Mouse (Mus musculus) C2C12 (cell line): ENCODE data around the gene Adam23. TPM values are rescaled to one million over a fixed set of nuclear protein-coding genes. Genes with fewer than 3 reads are reported as not detected.

Experiments used
- H3K27me3 ChIP-seq: one replicate; pipeline ENCODE4 v1.6.1; 2011; ENCODE audit not compliant: control insufficient read depth, insufficient read depth, insufficient read length
- H3K36me3 ChIP-seq: one replicate; pipeline ENCODE4 v1.6.1; 2011; ENCODE audit not compliant: control insufficient read depth, insufficient read depth
- H3K4me3 ChIP-seq: one replicate; pipeline ENCODE4 v1.5.1; 2011; ENCODE audit warnings: mild to moderate bottlenecking, control low read depth; ENCODE audit not compliant: poor library complexity, insufficient read depth, severe bottlenecking
- H3K79me2 ChIP-seq: one replicate; pipeline ENCODE4 v1.6.1; 2011; ENCODE audit not compliant: control insufficient read depth, insufficient read depth
- H3K79me3 ChIP-seq: one replicate; pipeline ENCODE4 v1.6.1; 2011; ENCODE audit warnings: low read depth, control low read depth
- H3ac ChIP-seq: one replicate; pipeline ENCODE3; 2011; ENCODE audit warnings: low read depth; ENCODE audit not compliant: control insufficient read depth, insufficient read length
- CEBPB ChIP-seq: IDR thresholded peaks from one replicate; pipeline ENCODE4 v1.6.1; 2011; ENCODE audit warnings: low read depth, mild to moderate bottlenecking, control low read depth, moderate library complexity
- CTCF ChIP-seq: IDR thresholded peaks from one replicate; pipeline ENCODE4 v1.5.1; 2011; ENCODE audit not compliant: control insufficient read depth, insufficient read depth, insufficient read length
- FOSL1 ChIP-seq: IDR thresholded peaks from one replicate; pipeline ENCODE4 v1.8.0; 2011; ENCODE audit warnings: mild to moderate bottlenecking, low read length; ENCODE audit not compliant: poor library complexity, insufficient read depth, severe bottlenecking
- MAX ChIP-seq: IDR thresholded peaks from one replicate; pipeline ENCODE4 v1.6.1; 2011; ENCODE audit warnings: mild to moderate bottlenecking, control low read depth
- MYOD1 ChIP-seq: IDR thresholded peaks from one replicate; pipeline ENCODE4 v1.6.1; 2011; ENCODE audit warnings: low read depth; ENCODE audit not compliant: control insufficient read depth, insufficient read length
- MYOG ChIP-seq: IDR thresholded peaks from one replicate; pipeline ENCODE4 v1.6.1; 2011; ENCODE audit not compliant: control insufficient read depth, insufficient read length; ENCODE audit errors: extremely low read depth
- USF1 ChIP-seq: IDR thresholded peaks from one replicate; pipeline ENCODE4 v1.6.1; 2011; ENCODE audit warnings: low read depth, mild to moderate bottlenecking, control low read depth, moderate library complexity
- polyA plus RNA-seq: library from polyadenylated mRNA; unstranded; fragments of >200 nt; fragmentation: generic; extraction: Trizol; gene quantifications from one replicate; pipeline ENCODE4 v1.2.1, GENCODE M21; 2012; ENCODE audit warnings: missing spikeins

The Adam23 gene
- polyA plus RNA-seq, 1 experiment = 0.62 TPM

DNA sequence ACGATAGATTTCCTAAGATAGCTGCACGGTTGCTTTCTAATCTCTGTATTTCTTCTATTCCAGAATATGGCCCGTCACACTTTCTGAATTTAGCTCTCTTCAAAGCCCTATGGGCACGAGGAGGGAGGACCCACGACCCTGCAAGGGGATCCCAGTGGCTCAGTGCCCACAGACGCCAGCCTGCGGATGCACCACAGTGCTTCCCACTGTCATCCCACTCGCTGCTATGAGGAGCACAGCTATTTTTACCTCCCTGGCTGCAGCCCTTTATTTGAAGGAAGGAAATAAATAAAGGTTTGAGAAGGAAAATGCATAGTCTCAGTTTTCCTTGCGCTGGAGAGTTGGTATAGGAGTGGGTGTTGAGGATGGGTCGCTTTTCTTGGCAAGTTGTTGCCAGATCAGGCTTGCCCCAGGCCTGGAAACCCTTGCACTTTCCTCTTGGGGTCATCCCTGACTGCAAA is 512 bp upstream of the Adam23 start:
- Histone ChIP-seq H3K4me3 (no peak overlapping the region), H3K79me2 (no peaks in the 10 kb centered on the region), H3ac (no peak overlapping the region), H3K27me3 (peaks cover 12% of the 10 kb centered on the region), H3K79me3 (no peaks in the 10 kb centered on the region), H3K36me3 (no peaks in the 10 kb centered on the region)
- TF ChIP-seq CTCF (no peak), FOSL1 (no peak), MAX (no peak), MYOG (no peak), USF1 (no peak), CEBPB (no peak), MYOD1 (no peak)

GRCm38 (mm10) chr1:63446047-63446704 is 485 bp downstream of the Adam23 start:
- no peaks in the 10 kb centered on the region for H3K79me3 ChIP-seq
- no peak for TF ChIP-seq CEBPB
- no peak for TF ChIP-seq MAX
- no peak for TF ChIP-seq MYOG
- no peak for TF ChIP-seq USF1
- no peak for TF ChIP-seq CTCF
- no peak for TF ChIP-seq FOSL1
- TF ChIP-seq MYOD1 = no peak
- no peaks in the 10 kb centered on the region for H3K36me3 ChIP-seq
- H3K27me3 ChIP-seq = peaks cover 12% of the 10 kb centered on the region
- no peak overlapping the region for H3ac ChIP-seq
- H3K4me3 ChIP-seq = no peak overlapping the region
- H3K79me2 ChIP-seq = no peaks in the 10 kb centered on the region

DNA sequence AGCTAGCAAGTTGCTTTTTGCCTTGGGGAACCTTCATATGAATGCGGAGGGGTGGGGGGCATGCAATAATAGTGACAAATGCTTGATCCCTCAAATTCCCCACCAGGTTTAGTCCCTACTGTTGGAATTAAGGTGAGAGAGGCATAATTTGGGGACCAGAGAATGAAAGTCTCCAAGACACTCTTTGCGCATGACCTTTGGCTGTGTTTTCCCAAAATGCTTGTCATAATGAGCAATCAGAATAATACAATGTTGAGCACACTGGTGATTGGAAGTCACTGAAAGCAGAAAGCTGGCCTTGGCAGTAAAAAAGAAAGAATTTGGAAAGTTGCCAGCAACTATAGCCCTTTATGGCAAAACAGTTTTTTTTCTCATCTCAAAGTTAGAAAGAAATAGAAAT is 1.0 kb downstream of the Adam23 start:
- H3K79me2 ChIP-seq = no peaks in the 10 kb centered on the region
- H3ac ChIP-seq = no peak overlapping the region
- H3K36me3 ChIP-seq = no peaks in the 10 kb centered on the region
- no peak for TF ChIP-seq MAX
- no peak for TF ChIP-seq USF1
- TF ChIP-seq MYOD1 = no peak
- no peak for TF ChIP-seq CEBPB
- no peak for TF ChIP-seq FOSL1
- no peak for TF ChIP-seq MYOG
- TF ChIP-seq CTCF = no peak
- H3K4me3 ChIP-seq = no peak overlapping the region
- H3K27me3 ChIP-seq = peaks cover 12% of the 10 kb centered on the region
- H3K79me3 ChIP-seq = no peaks in the 10 kb centered on the region

GRCm38 (mm10) chr1:63450091-63450490 is 4.4 kb downstream of the Adam23 start:
- H3ac ChIP-seq = no peak overlapping the region
- H3K79me2 ChIP-seq = no peaks in the 10 kb centered on the region
- TF ChIP-seq FOSL1 = no peak
- no peak for TF ChIP-seq USF1
- TF ChIP-seq MYOD1 = no peak
- TF ChIP-seq CEBPB = no peak
- no peak for TF ChIP-seq CTCF
- no peak for TF ChIP-seq MAX
- TF ChIP-seq MYOG = no peak
- no peaks in the 10 kb centered on the region for H3K36me3 ChIP-seq
- no peaks in the 10 kb centered on the region for H3K79me3 ChIP-seq
- H3K4me3 ChIP-seq = no peak overlapping the region
- H3K27me3 ChIP-seq = peaks cover 12% of the 10 kb centered on the region

- Histone ChIP-seq H3K27me3 (no peaks in the 10 kb centered on the region), H3ac (no peak overlapping the region), H3K36me3 (no peaks in the 10 kb centered on the region), H3K4me3 (no peak overlapping the region), H3K79me3 (no peaks in the 10 kb centered on the region), H3K79me2 (no peaks in the 10 kb centered on the region)
- TF ChIP-seq MYOD1 = no peak
- no peak for TF ChIP-seq USF1
- TF ChIP-seq MAX = no peak
- no peak for TF ChIP-seq CTCF
- no peak for TF ChIP-seq MYOG
- TF ChIP-seq CEBPB = no peak
- TF ChIP-seq FOSL1 = no peak
Measured at GRCm38 (mm10) chr1:63453332-63453887, 7.7 kb downstream of the Adam23 start.
